Mouse (Mus musculus) E14TG2a.4 (cell line): ENCODE measurements around the gene Cdh18.

Experiments used
- CTCF ChIP-seq: conservative IDR thresholded peaks from 2 replicates; pipeline ENCODE4 v1.5.1; 2014; ENCODE audit warnings: low read length
- NANOG ChIP-seq: IDR thresholded peaks from 2 replicates; pipeline ENCODE4 v1.6.1; 2014; ENCODE audit warnings: borderline replicate concordance, low read length, mixed read lengths

GRCm38 (mm10) chr15:23455344-23455743 lies 906.5 kb downstream of the Cdh18 start:
- TF ChIP-seq CTCF: no peak
- no peak for TF ChIP-seq NANOG
